Mouse (Mus musculus) limb, embryonic 15.5 days (tissue): ENCODE data around the gene Lhx3. TPM values are rescaled to one million over a fixed set of nuclear protein-coding genes. Genes with fewer than 3 reads are reported as not detected.
A peak's percentile ranks its signal among the peaks of the same experiment; 100 is the strongest.

ENCODE experiments used
- ATAC-seq: fragments of 200-750 bp; cut with Nextera tagmentation; 2 replicates; pipeline ENCODE4 v1.8.0; 2017; ENCODE audit warnings: low read depth, moderate TSS enrichment; ENCODE audit not compliant: insufficient number of reproducible peaks, low FRiP score, low TSS enrichment
- H3K27ac ChIP-seq: fragments of 300-500 bp; sonication (generic); 2 replicates; pipeline ENCODE4 v1.5.1; 2015; ENCODE audit warnings: moderate library complexity, mild to moderate bottlenecking, inconsistent platforms
- H3K27me3 ChIP-seq: fragments of 300-500 bp; sonication (generic); 2 replicates; pipeline ENCODE4 v1.6.1; 2015; ENCODE audit warnings: inconsistent platforms
- H3K36me3 ChIP-seq: fragments of 300-500 bp; sonication (generic); 2 replicates; pipeline ENCODE4 v1.6.1; 2015; ENCODE audit warnings: inconsistent platforms
- H3K4me1 ChIP-seq: fragments of 300-500 bp; sonication (generic); 2 replicates; pipeline ENCODE4 v1.6.1; 2015; ENCODE audit warnings: inconsistent platforms
- H3K4me2 ChIP-seq: fragments of 300-500 bp; sonication (generic); 2 replicates; pipeline ENCODE4 v1.6.1; 2015; ENCODE audit warnings: mild to moderate bottlenecking, inconsistent platforms
- H3K4me3 ChIP-seq: fragments of 300-500 bp; sonication (generic); 2 replicates; pipeline ENCODE4 v1.5.1; 2015; ENCODE audit warnings: mild to moderate bottlenecking, inconsistent platforms
- H3K9ac ChIP-seq: fragments of 300-500 bp; sonication (generic); 2 replicates; pipeline ENCODE4 v1.6.1; 2015; ENCODE audit warnings: inconsistent platforms
- H3K9me3 ChIP-seq: fragments of 300-500 bp; sonication (generic); 2 replicates; pipeline ENCODE4 v1.6.1; 2016; ENCODE audit warnings: inconsistent platforms
- WGBS: fragments of 180-500 bp; shearing (Covaris S2); methylation state at CpG from one replicate; pipeline ENCODE4 v1.1.7; 2015; 5-methylcytosine and 5-hydroxymethylcytosine counted together
- polyA plus RNA-seq: library from polyadenylated mRNA; unstranded; fragments of >200 nt; fragmentation: Nextera tagmentation; extraction: Ambion mirVana; gene quantifications from 2 replicates; pipeline ENCODE4 v1.2.1, GENCODE M21; 2015

The Lhx3 gene
- polyA plus RNA-seq = not detected in 2 replicates

DNA sequence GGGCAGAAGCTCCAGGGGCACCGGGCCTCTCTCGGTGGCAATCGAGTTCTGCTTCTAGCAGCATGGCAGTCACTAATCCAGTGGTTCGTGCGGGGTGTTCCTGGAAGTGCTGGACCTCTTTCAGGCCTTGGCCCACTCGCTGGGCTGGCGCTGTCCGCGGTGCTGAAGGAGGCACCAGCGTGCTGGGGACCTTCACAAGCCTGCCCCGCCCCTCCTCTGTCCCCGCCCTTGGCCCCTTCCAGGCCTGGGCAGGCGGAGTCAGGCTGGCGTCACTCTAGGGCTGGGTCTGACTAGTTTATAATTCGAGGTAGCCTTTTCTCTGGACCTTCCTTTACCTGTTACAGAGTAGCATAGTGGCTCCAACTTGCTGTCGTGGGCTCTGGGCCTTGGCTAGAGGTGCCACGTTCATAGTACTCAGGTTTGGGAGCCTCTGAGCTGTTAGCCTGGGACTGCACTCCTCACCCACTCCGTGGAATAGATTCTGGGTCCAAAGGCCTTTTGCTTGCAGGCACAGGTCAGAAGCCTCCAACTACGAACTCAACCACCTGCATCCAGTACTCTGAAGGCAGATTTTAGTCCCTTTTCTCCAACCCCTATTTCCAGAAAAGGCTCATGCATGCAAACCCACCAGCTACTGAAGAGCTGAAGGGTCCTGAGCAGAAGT lies at the start of gene Lhx3:
Lhx3 (minus strand) TSS at position 164 of the 664 bp plus-strand sequence.
- H3K36me3 ChIP-seq = peaks cover 34% of the 10 kb centered on the region
- no peaks in the 10 kb centered on the region for H3K9me3 ChIP-seq
- peaks cover 8% of the 10 kb centered on the region for H3K4me1 ChIP-seq
- no peak within 1 kb of the TSS for H3K4me2 ChIP-seq
- WGBS = 5% methylated on average over 19 of the region's 19 CpGs
- H3K27me3 ChIP-seq = peaks cover 48% of the 10 kb centered on the region
- no peak within 1 kb of the TSS for H3K9ac ChIP-seq
- H3K27ac ChIP-seq = no peak within 1 kb of the TSS
- ATAC-seq = no peak
- no peak within 1 kb of the TSS for H3K4me3 ChIP-seq

DNA sequence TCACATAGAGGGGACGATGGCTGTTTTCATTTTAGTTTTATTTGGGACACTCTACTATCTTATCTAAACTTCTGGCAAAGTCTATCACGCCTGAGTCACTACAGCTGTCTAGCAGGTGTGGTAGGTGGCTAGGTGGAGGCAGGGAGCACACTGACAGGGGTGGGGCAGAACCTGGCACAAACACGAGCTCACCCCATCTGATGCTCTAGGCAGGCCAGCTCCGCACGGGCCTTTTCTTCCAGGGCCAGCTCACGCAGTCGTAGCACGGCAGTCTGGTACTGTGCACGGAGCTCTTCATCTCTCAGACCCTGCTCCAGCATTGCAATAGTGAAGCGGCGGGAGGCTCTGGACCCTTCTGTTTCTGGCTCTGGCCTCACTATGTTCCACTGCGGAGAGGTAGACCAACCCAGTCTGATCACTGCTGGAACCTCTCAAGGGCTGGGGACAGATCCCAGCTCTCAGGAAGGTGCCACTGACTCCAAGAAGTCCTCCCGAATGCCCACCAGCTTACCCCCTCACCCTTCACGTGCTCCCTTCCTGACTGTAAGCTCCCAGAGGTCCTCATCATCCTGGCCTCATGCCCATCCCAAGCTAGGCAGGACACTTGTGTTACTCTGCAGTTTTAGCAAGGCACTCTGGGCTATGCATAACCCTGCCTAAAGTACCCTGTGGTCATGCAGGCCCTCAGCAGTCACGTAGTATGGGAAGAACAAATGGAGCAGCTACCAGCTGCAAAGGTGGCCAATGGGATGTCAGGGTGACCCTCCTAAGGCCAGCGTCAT lies 49.4 kb upstream of the Lhx3 start:
- Histone ChIP-seq H3K9ac (no peak overlapping the region), H3K4me3 (no peak overlapping the region), H3K27ac (0 out of 2 replicates have a peak overlapping the region, but pooled peaks have one; percentile 17), H3K36me3 (no peaks in the 10 kb centered on the region), H3K4me1 (no peaks in the 10 kb centered on the region), H3K9me3 (no peaks in the 10 kb centered on the region), H3K27me3 (no peaks in the 10 kb centered on the region), H3K4me2 (no peak overlapping the region)
- ATAC-seq = no peak
- 77% methylated on average over 16 of the region's 16 CpGs for WGBS

DNA sequence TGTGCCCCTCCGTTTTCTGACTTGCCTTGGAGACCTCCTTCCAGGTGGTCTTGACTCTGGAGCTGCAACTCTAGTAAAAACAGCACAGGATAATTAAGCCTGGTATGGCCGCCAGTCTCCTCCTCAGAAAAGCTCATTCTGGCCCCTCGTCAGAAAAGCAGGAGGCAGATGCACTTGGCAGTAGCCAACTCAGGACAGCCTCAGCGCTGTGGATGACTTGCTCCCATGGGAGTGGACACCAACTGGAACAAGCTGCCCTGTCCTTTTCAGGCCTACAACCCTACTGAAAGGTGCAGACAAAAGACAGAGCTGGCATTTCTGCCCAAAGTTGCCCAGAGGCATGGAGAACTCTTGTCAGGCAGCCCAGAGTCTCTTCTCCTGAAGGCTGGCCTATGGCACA lies 46.7 kb upstream of the Lhx3 start:
- Histone ChIP-seq H3K9ac (no peak overlapping the region), H3K27me3 (no peaks in the 10 kb centered on the region), H3K4me1 (no peaks in the 10 kb centered on the region), H3K9me3 (no peaks in the 10 kb centered on the region), H3K36me3 (no peaks in the 10 kb centered on the region), H3K4me2 (no peak overlapping the region), H3K4me3 (no peak overlapping the region), H3K27ac (no peak overlapping the region)
- no peak for ATAC-seq
- 38% methylated on average over 4 of the region's 4 CpGs for WGBS

DNA sequence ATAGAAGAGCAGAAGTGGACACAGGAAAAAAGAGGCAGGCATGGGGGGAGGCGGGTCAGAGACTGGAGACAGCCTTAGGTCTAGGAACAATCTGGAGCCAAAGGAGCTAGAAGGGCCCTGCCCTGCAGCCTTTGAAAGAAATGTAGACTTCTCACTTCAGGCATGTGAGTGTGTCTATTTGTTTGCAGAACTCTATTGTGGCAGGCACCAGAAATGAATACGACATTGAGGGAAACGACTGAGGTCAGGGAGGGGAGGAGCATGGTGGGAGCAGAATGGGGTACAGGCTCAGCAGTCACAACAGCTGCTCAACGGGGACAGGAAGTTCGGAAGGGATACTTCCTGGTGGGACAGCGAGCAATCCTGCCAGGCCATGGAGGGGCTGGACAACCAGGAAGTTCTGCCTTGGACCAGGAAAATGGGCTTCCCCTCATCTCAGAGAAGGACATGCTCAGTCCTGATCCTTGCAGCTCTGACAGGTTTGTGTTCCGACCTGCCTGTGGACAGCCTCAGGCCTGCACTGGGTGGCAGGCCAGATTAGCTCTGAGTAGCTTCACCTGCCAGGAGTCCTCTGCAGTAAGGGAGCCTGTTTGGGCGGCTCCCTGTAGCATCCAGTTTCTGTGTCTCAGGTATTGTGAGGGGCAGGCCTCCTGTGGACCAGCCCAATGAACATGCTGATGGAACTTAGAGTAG lies 44.6 kb upstream of the Lhx3 start:
- Histone ChIP-seq H3K4me1 (no peaks in the 10 kb centered on the region), H3K27ac (peak overlapping the region; percentile 68; the same call in 1 of the 2 replicates), H3K36me3 (no peaks in the 10 kb centered on the region), H3K4me2 (no peak overlapping the region), H3K27me3 (no peaks in the 10 kb centered on the region), H3K9me3 (no peaks in the 10 kb centered on the region), H3K4me3 (no peak overlapping the region), H3K9ac (no peak overlapping the region)
- no peak for ATAC-seq
- 62% methylated on average over 8 of the region's 8 CpGs for WGBS

DNA sequence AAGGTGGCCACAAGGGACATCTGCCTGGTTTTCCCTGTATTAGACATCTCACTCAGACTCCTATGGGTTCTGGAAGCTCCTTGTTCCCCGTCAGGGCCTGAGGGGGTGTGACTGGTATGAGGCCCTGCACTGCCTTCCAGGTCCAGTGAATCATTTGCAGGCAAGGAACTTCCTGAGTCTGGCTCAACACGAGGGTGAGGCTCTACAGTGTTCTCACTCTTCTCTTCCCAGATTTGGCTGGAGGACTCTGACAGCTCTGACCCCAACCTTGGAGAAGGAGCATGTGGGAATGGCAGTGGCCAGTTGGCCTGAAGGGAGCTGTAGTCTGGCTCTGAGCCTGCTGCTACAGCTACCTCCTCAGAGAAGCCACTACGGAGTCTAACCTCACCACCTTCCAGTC lies 39.4 kb upstream of the Lhx3 start:
- WGBS = 36% methylated on average over 3 of the region's 3 CpGs

DNA sequence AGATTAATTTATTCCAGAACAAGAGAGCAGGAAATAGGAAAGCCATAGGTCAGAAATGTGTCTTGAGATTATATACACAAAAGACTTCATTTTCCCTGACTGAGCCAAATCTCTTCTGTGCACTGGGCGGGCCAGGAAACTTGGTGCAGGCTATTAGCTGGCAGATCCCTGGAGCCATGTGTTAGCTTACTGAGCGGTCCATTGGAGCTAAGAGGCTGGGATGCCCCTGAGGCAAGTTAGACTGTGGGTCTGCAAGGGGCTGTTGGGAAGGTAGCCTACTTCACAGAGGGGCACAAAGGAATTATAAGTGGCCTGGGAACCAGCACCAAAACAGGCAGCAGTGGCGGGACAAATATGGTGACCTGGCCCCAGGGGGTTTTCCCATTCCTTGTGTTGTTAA lies 32.8 kb upstream of the Lhx3 start:
- no peak for ATAC-seq
- H3K9ac ChIP-seq = no peak overlapping the region
- no peaks in the 10 kb centered on the region for H3K36me3 ChIP-seq
- no peak overlapping the region for H3K4me3 ChIP-seq
- no peaks in the 10 kb centered on the region for H3K27me3 ChIP-seq
- WGBS = 36% methylated on average over 3 of the region's 3 CpGs
- peaks cover 28% of the 10 kb centered on the region for H3K4me1 ChIP-seq
- no peak overlapping the region for H3K4me2 ChIP-seq
- H3K9me3 ChIP-seq = no peaks in the 10 kb centered on the region
- H3K27ac ChIP-seq = 0 out of 2 replicates have a peak overlapping the region, but pooled peaks have one; percentile 27

More for the DNA sequence above, 39.4 kb upstream of the Lhx3 start:
- Histone ChIP-seq H3K9ac (no peak overlapping the region), H3K4me3 (no peak overlapping the region), H3K27me3 (no peaks in the 10 kb centered on the region), H3K36me3 (no peaks in the 10 kb centered on the region), H3K4me1 (no peaks in the 10 kb centered on the region), H3K4me2 (no peak overlapping the region), H3K9me3 (no peaks in the 10 kb centered on the region), H3K27ac (no peak overlapping the region)
- ATAC-seq = no peak; the same call in 1 of the 2 replicates

DNA sequence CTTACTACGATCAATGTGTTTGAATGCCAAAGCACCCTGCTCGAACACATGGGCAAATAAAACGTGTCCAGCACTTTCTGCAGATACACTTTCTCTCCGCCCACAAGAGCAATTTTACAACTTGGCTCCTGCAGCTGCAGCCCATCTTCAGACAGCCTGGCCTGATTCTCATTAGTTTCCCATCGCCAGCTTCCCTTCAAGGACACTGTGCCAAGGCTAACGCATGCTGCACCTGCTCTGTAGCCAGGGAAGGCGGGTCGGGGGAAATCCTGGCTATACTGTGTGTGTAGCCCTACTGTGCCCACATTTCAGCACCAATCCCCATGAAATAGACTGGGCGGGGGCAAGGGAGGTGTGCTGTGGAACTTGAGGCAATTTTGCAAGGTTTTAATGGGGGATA lies 32.2 kb upstream of the Lhx3 start:
- Histone ChIP-seq H3K9ac (no peak overlapping the region), H3K36me3 (no peaks in the 10 kb centered on the region), H3K27ac (no peak overlapping the region), H3K4me1 (peaks cover 28% of the 10 kb centered on the region), H3K9me3 (no peaks in the 10 kb centered on the region), H3K4me3 (no peak overlapping the region), H3K4me2 (0 out of 2 replicates have a peak overlapping the region, but pooled peaks have one; percentile 25), H3K27me3 (no peaks in the 10 kb centered on the region)
- 23% methylated on average over 9 of the region's 9 CpGs for WGBS
- no peak for ATAC-seq

DNA sequence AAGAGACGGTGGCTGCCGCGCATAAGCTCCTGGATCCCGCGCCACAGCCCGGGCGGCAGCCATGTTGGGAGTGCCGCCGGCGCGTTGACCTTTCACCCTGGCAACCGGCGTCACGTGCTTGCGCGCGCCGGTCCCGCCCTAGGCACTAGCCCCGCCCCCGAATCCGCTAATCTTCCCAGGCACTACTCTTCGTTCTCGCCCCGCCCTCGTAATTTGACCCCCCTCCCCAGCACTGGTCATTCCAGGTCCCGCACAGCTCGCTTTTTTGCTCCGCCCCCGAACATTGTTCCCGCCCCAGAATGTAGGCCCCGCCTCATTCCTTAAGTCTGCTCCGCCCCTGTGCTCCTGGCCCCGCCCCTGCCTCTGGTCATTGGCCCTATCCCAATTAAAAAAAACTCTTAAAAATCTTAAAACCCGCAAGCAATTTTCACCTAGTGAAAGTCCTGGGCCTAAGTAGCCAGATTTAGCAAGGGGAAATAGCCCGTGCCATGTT lies 29.2 kb upstream of the Lhx3 start, which contains the start of gene Qsox2:
Qsox2 (minus strand) TSS at position 236 of the 493 bp plus-strand sequence.
- 0 out of 2 replicates have a peak, but pooled peaks cover 4% of the 10 kb centered on the region for H3K36me3 ChIP-seq
- H3K9ac ChIP-seq = peak within 1 kb of the TSS; percentile 76
- H3K27me3 ChIP-seq = no peaks in the 10 kb centered on the region
- peaks cover 28% of the 10 kb centered on the region for H3K4me1 ChIP-seq
- H3K4me2 ChIP-seq = peak within 1 kb of the TSS; percentile 87
- H3K9me3 ChIP-seq = no peaks in the 10 kb centered on the region
- peak; percentile 83 for ATAC-seq
- peak within 1 kb of the TSS; percentile 89 for H3K4me3 ChIP-seq
- under 1% methylated on average over 36 of the region's 36 CpGs for WGBS
- peak within 1 kb of the TSS; percentile 84 for H3K27ac ChIP-seq

DNA sequence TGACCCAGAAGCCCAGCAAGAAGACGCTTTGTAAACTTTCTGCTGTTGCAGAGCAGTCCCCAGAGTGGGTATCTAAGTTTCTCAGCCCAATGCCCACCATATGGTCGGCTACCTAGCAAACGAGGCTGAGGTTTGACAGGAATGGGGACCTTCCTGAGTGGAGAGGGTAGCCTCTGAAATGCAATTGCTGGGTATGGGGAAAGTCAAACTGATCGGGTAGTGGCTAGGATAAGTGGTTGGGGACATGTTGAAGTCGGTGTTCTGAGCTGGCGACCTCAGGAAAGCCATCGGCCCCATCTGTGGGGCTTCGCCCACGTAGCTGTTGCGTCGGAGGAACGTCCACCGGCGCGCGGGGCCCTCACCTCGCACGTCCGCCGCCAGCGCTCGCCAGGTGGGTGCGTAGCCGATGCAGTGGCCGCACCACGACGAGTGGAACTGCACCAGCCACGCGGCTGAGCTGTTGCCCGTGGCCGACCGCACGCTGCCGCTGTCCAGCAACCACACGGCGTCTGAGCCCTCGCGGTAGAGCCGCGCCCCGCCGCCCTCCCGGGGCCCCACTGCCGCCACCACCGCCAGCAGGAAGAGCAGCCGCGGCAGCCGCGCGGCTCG lies 28.7 kb upstream of the Lhx3 start:
- ATAC-seq = peak; percentile 30; the same call in 1 of the 2 replicates
- peak overlapping the region; percentile 87 for H3K4me2 ChIP-seq
- WGBS = under 1% methylated on average over 51 of the region's 51 CpGs

DNA sequence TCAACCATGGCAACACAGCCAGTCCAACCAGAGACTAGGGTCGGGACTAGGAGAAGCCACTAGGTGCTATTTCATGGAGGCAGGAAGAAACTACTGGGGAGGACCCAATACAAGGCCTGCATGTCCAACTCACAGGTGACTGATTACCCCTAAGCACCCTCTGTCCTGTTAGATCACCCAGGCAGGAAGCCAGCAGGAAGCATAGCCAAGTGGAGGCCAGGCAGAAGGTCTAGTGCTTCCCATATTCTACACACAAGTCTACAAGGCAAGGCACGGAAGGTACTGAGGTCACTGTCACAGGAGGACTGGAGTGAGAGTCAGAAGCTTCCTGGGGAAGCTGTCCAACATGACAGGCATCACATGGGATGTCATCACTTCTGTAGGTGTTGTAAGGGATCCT lies 26.7 kb upstream of the Lhx3 start:
- no peaks in the 10 kb centered on the region for H3K9me3 ChIP-seq
- WGBS = 83% methylated on average over 2 of the region's 2 CpGs
- H3K4me3 ChIP-seq = no peak overlapping the region
- no peaks in the 10 kb centered on the region for H3K27me3 ChIP-seq
- no peak overlapping the region for H3K4me2 ChIP-seq
- H3K27ac ChIP-seq = no peak overlapping the region
- H3K4me1 ChIP-seq = peaks cover 13% of the 10 kb centered on the region
- H3K36me3 ChIP-seq = 0 out of 2 replicates have a peak, but pooled peaks cover 4% of the 10 kb centered on the region
- ATAC-seq = no peak
- H3K9ac ChIP-seq = no peak overlapping the region

More for the DNA sequence above, 28.7 kb upstream of the Lhx3 start:
- Histone ChIP-seq H3K36me3 (0 out of 2 replicates have a peak, but pooled peaks cover 4% of the 10 kb centered on the region), H3K9ac (peak overlapping the region; percentile 76), H3K27ac (peak overlapping the region; percentile 84), H3K27me3 (no peaks in the 10 kb centered on the region), H3K4me1 (peaks cover 28% of the 10 kb centered on the region), H3K9me3 (no peaks in the 10 kb centered on the region), H3K4me3 (peak overlapping the region; percentile 89)

DNA sequence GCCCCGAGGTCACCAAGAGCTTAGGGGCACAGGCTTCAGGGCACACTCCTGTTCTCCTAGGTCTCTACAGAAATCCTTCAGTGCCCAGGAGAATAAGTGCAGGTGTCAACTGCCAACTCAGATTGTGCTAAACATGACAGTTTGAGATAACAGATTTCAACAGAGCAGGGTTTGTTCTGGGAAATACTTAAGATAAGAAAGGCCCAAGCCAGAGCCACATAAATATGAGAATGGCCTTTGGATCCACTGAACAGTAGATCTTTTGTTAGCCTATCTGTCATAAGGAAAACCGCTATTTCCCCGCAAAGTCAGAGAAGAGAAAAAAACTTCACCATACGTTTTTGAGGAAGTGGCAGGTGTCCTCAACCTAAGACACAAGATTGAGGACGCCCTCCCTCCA lies 26.2 kb upstream of the Lhx3 start:
- WGBS = 80% methylated on average over 5 of the region's 5 CpGs

More for the DNA sequence above, 26.2 kb upstream of the Lhx3 start:
- ATAC-seq = no peak
- no peak overlapping the region for H3K9ac ChIP-seq
- H3K4me2 ChIP-seq = no peak overlapping the region
- peaks cover 10% of the 10 kb centered on the region for H3K4me1 ChIP-seq
- no peaks in the 10 kb centered on the region for H3K9me3 ChIP-seq
- H3K4me3 ChIP-seq = no peak overlapping the region
- H3K36me3 ChIP-seq = 0 out of 2 replicates have a peak, but pooled peaks cover 4% of the 10 kb centered on the region
- H3K27ac ChIP-seq = no peak overlapping the region
- H3K27me3 ChIP-seq = no peaks in the 10 kb centered on the region
